Mouse (Mus musculus) CD4-positive helper T cell, adult 2 months (primary cell): Measurements from ENCODE around the gene Rnf31.
A peak's percentile ranks its signal among the peaks of the same experiment; 100 is the strongest.

Experiments
- DNase-seq: peaks from one replicate; pipeline ENCODE4 v3.0.0-alpha.2; 2012; ENCODE audit warnings: low read depth, missing footprints, low spot score

Gene Rnf31

DNA sequence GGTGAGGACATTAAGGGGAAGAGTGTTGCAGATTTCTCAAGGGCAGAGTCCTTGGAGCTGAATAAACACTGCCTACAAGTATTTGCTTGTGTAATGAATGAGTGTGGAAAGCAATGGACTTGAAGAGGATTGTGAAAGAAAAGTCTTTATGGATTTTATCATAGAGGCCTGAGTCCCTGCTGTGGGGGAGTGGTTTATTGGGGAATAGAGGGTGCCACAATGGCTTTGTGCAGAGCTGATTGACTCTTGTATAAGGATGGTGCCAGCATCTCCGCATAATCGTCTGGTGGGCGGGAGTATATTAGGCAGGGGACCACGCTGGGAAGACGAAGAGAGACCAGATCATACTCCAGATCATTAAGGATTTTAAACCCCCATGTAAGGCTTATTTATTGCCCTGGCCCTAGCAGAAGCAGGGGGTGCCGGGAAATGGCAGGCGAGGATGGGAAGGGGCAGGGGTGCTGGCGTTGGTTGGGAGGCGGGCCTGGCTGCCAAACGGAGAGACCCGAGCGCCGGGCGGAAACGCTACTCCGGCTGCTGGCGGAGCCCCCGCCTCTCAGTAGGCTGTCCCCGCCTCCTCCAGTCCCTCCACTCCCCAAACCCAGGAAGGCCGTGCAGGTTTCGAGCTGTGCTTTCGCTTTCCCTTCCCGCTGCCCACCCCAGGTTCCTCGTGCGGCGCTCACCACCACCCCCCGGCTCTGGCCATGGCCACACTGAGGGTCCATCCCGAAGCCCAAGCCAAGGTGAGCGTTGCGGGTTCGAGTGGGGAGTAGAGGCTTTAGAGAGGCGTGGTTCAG lies 13.4 kb upstream of the Rnf31 start, which contains the start of gene Psme1:
TSS of gene Psme1 (plus strand) at position 253 of the 797 bp plus-strand sequence.
- peak; percentile 90 for DNase-seq

- peak; percentile 66 for DNase-seq
Measured at GRCm38 (mm10) chr14:55578668-55579269, 12.7 kb upstream of the Rnf31 start.

DNA sequence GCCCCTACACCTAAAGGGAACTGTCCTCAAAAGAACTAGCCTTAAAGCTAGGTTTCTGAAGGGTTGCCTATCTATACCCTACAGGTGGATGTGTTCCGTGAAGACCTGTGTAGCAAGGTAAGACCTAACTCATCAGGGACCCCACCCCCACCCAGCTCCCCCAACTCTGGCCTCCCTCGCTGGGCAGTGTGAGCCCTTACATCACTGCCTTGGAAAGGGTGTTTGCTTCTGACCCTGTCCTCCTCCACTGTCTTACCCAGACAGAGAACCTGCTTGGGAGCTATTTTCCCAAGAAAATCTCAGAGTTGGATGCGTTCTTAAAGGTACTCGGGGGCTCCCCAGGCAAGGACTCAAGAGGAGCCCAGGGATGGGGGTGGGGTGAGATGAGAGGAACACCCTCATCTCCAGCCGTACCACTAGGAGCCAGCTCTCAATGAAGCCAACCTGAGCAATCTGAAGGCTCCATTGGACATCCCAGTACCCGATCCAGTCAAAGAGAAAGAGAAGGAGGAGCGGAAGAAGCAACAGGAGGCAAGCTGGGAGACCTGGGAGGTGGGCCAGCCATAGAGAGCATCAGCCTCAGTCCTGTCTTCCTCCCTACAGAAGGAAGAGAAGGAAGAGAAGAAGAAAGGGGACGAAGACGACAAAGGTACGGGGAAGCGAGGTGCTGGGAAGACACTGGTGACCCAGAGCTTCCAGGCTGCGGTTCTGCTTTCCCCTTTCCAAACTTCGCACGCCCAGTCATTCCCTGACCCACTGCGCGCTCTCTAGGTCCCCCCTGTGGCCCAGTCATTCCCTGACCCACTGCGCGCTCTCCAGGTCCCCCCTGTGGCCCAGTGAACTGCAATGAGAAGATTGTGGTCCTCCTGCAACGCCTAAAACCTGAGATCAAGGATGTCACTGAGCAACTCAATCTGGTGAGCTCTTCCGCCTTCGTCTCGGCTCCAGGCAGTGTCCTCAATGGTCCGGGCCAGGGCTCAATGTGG lies 11.7 kb upstream of the Rnf31 start:
- DNase-seq = no peak

GRCm38 (mm10) chr14:55580731-55581130 lies 10.8 kb upstream of the Rnf31 start:
- DNase-seq = no peak

DNA sequence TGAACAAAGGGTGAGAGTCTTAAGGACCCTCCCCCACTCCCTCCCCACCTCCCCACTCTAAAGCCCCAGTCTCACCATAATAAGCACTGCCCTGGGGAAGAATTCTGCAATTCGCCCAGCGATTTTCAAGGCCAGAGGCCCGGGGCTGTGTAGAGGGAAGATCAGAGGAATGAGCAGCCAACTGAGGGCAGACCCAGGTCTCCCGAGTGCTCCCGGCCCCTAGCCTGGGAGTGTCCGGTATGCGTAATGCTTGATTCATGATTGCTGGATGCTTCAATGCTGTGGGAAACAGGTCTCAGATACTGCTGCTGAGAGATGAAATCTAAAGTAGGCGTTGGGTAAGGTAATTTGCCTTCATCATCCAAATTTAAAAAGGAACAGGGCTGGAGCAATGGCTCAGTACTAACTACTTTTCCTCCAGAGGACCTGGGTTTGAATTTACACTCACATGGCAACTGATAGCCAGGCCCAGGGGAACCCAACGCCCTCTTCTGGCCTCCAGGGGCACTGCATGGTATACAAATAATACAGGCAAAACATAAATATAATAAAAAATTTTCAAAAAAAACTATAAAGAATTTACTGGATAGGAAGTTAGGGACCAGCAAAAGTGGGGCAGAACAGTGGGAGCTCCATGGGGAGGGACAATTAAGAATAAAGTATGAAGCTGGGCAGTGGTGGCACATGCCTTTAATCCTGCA lies 9.4 kb upstream of the Rnf31 start:
- DNase-seq = no peak

- DNase-seq = no peak
Measured at GRCm38 (mm10) chr14:55584303-55584701, 7.2 kb upstream of the Rnf31 start.

DNA sequence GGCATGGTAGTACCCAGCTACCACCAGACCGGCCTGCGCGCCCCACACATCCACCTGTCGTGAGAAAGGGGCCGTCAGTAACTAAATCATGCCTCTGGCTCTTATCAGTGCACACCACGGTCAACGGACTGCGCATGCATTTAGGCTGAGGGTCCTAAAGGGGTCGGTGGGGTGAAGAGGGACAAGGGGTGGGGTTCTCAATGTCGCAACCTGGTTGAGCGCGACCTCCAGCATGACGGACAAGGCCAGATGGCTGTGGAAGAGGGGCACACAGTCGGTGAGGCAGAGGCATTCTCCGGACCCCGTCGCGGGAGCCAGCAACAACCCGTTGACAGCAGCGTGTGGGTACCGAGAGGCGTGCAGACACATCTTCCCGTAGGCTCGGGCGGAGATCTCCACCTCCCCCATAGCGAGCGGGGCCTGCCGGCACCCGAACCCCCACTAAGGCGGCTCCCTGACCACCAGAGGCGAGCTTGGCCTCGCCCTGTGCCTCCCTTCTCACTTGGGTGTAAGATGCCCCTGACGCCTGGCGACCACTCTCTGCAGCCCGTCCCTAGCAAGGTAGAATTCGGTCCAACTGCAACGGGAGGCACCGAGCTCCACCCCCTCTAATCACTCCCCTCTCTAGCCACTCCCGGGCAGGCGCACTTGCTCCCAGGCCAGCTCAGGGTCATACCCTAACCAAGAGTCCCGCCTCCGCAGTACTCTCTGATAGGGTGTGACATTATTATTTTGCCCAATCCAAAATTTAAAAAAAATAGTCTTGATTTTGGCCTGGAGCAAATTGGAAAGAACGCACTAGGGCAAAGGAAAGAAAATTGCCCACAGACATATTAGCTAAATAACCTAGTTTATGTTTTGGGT lies 6.6 kb upstream of the Rnf31 start, which contains the start of gene Emc9:
TSS of gene Emc9 (minus strand) at position 601 of the 864 bp plus-strand sequence.
- DNase-seq = peak; percentile 86

DNA sequence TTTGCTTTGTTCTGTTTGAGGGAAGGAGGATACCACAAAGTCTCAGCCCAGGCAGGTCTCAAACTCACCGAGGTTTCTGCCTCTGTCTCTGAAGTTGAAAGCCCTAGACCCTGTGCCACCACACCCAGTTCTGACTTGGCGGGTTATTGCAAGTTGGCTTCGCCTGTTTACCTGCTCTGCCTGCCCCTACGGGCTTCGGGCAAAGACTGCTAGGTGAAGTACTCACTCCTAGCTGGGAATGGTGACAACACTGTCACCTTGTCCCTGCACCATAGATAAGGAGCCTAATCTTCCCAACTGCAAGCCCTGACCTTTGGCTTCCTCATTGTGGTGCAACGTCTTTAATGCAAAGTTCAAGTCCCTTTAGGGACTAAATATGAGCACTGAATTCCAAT lies 5.9 kb upstream of the Rnf31 start:
- DNase-seq = peak; percentile 73

GRCm38 (mm10) chr14:55586149-55586548 lies 5.4 kb upstream of the Rnf31 start:
- peak; percentile 50 for DNase-seq

DNA sequence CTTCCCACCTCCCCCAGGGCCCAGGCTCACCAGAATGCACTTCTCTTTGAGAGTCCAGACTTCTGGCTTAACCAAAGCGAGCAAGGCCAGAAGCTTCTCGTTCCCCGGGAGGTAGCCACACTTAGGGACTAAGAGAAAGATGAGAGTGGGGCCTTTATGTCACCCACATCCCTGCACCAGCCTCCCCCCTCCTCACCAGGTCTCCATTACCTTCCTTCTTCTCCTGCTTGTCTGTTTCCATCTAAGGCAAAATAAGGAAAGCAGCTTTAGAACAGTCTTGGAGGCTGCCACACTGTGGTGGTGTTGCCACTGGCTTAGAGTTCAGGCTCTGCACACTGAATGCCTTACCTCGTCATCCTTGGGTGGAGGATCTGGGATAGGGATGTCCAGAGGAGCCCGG lies 2.2 kb upstream of the Rnf31 start:
- DNase-seq = no peak

DNA sequence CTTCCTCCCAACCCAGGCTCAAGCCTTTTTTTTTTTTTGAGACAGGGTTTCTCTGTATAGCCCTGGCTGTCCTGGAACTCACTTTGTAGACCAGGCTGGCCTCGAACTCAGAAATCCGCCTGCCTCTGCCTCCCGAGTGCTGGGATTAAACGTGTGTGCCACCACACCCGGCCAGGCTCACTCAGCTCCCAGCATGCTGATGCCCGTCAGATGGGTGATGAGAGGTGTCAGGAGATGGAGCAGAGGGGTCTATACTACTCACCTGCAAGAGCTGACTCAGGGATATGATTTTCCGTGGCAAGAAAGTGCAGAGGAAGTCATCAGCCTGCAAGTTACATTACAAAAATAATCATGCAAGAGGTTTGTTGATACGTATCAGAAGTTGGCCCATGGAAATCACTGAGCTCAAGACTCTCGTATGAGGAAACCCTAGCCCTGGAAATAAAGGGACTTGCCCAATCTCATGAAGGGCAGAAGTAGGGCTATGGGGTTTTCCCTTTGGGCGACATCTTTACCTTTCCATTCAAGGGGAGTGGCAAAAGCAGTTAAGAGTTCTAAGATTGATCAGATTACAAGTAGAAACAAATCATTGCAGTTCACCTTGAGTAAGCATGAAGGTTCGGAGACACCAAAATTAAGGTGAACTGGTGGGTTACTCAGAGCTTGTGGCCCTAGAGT lies 1.6 kb upstream of the Rnf31 start:
- peak; percentile 87 for DNase-seq

DNA sequence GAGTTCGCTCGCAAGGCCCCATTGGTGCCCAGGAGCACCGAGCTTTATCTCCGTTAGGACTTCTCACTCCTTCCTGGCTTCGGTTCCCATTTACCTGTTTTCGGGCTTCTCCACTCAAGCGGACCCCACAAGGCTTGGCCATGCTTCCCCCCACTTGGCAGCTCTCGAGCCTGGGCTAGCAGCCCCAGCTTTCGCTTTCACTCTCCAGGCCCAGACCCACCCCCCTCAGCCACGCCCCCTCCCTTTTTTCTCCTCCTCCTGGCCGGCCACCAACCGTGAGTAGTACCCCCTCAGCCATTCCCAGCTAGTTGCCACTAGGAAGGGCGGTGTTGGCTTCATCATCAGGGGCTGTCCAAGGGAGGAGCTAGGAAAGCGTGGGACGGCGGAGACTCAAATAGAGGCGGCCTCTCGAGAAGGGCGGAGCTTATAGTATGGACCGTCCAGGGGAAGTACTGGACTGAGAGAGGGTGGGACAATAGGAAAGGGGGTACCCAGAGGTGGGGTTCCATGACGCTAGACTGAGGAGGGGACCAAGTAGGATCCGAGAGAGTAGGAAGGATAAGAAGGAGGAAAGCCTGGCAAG lies 669 bp upstream of the Rnf31 start, which contains the start of gene Psme2:
TSS of gene Psme2 (minus strand) at position 366 of the 583 bp plus-strand sequence.
- DNase-seq = peak; percentile 95

DNA sequence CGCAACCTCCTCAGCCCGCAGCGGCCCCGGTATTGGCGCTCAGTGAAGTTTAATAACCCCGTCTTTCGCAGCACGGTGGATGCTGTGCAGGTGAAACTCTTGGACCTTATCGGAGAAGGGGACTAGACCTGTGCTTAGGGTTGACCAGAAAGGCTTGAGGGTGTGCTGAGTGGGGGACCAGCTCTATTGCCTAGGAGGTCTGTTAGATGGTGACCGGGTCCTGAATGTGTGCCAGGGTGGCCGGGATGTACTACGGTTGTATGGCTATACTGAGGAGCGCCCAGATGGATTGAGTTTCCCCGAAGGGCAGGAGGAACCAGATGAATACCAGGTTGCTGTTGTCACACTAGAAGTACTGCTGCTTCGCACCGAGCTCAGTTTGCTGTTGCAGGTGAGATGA lies 718 bp downstream of the Rnf31 start:
- DNase-seq = no peak

- no peak for DNase-seq
Measured at GRCm38 (mm10) chr14:55596036-55596690, 4.7 kb downstream of the Rnf31 start.

DNA sequence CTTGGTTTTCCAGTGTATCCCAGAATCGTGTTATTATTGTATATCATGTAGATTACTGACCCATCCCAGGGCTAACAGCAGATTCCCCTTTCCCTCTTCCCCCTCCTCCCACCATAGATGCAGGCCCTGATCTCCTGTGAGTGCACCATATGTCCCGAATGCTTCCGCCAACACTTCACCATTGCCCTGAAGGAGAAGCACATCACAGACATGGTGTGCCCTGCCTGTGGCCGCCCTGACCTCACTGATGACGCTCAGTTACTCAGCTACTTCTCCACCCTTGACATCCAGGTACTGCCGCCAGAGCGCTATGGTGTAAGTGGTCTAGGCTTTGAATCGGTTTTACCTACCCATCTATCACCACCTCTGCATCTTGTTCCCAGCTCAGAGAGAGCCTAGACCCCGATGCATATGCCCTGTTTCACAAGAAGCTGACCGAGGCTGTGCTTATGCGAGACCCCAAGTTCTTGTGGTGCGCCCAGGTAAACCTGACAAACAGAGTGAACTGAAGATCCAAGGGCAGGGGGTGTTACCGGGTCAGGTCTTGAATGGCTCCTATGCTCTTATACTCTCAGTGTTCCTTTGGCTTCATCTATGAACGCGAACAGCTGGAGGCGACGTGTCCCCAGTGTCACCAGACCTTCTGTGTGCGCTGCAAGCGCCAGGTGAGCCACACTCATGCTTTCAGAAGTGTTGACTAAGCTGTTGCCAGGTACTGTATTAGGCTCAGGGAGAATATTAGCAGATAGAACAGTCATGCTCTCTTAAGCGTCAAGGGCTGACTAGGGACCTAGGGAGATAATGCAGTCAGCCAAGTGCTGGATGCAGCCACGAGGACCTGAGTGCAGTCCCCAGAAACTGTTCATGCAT lies 7.2 kb downstream of the Rnf31 start:
- no peak for DNase-seq

DNA sequence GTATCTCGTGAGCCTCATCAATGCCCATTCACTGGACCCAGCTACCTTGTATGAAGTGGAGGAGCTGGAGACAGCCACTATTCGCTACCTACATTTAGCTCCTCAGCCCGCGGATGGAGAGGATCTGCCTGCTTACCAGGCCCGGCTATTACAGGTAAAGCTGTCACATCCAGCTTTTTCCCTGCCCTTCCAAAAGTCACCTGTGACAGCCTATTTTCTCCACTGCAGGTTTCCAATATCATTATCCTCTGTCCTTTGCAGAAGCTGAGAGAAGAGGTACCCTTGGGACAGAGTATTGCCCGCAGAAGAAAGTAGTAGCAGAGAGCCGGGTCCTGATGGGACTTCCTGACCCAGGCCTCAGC lies 11.7 kb downstream of the Rnf31 start, which contains the start of gene Irf9:
TSS of gene Irf9 (plus strand) at position 301 of the 362 bp plus-strand sequence.
- peak; percentile 25 for DNase-seq
